Mouse (Mus musculus): ENCODE results near the gene Tkt.

GRCm38 (mm10) chr14:30551509-30551908 lies 3.4 kb downstream of the Tkt start:
- TF ChIP-seq CTCF (conservative IDR thresholded peaks at IDR 0.05; ENCODE audit: insufficient read depth, insufficient read length, low read depth, low read length), result no peak
- TF ChIP-seq POLR2A (IDR thresholded peaks at IDR 0.05; ENCODE audit: low read depth, low read length), result no peak
